Mouse (Mus musculus) left cerebral cortex, adult 11 months (tissue): ENCODE data around the gene Cabin1.
"Not testable (repeated sequence)": the region's sequence is repeated elsewhere in the genome, so short reads cannot be mapped to it uniquely, and the experiment has no call there.

Experiments used
- DNase-seq: peaks from one replicate; pipeline ENCODE4 v3.0.0; 2022; ENCODE audit warnings: low spot score

The Cabin1 gene

GRCm38 (mm10) chr10:75763682-75764518 is at the start of gene Cabin1:
Gene Cabin1, minus strand, starts transcription at chr10:75764341.
- peak; percentile 97 for DNase-seq

GRCm38 (mm10) chr10:75804217-75804616 is 40.1 kb upstream of the Cabin1 start:
- no peak for DNase-seq

GRCm38 (mm10) chr10:75798176-75798696 is 34.1 kb upstream of the Cabin1 start, which contains the start of gene Gstt1:
Gene Gstt1, minus strand, starts transcription at chr10:75798584.
- DNase-seq = no peak

- DNase-seq = peak; percentile 36
Measured at GRCm38 (mm10) chr10:75797619-75798175, 33.6 kb upstream of the Cabin1 start.

GRCm38 (mm10) chr10:75796731-75797516 is 32.8 kb upstream of the Cabin1 start:
- DNase-seq = no peak

- no peak for DNase-seq
Measured at GRCm38 (mm10) chr10:75794880-75795279, 30.7 kb upstream of the Cabin1 start.

GRCm38 (mm10) chr10:75790773-75791172 is 26.6 kb upstream of the Cabin1 start:
- DNase-seq = no peak

GRCm38 (mm10) chr10:75789841-75790240 is 25.7 kb upstream of the Cabin1 start:
- DNase-seq = no peak

GRCm38 (mm10) chr10:75789081-75789735 is 25.1 kb upstream of the Cabin1 start:
- no peak for DNase-seq

- no peak for DNase-seq
Measured at GRCm38 (mm10) chr10:75788277-75788676, 24.1 kb upstream of the Cabin1 start.

GRCm38 (mm10) chr10:75785442-75785841 is 21.3 kb upstream of the Cabin1 start:
- DNase-seq = no peak

- DNase-seq = no peak
Measured at GRCm38 (mm10) chr10:75780769-75781578, 16.8 kb upstream of the Cabin1 start, which contains the start of the genes Gm20441 and Gstt3. Gene Gm20441, minus strand, starts transcription at chr10:75780954. Gene Gstt3, minus strand, starts transcription at chr10:75781414.

GRCm38 (mm10) chr10:75779206-75780174 is 15.3 kb upstream of the Cabin1 start:
- DNase-seq = no peak

- DNase-seq = no peak
Measured at GRCm38 (mm10) chr10:75777885-75778284, 13.7 kb upstream of the Cabin1 start.

- DNase-seq = no peak
Measured at GRCm38 (mm10) chr10:75776562-75776961, 12.4 kb upstream of the Cabin1 start.

- no peak for DNase-seq
Measured at GRCm38 (mm10) chr10:75774587-75774986, 10.4 kb upstream of the Cabin1 start.

GRCm38 (mm10) chr10:75774102-75774501 is 10.0 kb upstream of the Cabin1 start:
- DNase-seq = no peak

GRCm38 (mm10) chr10:75772795-75773664 is 8.9 kb upstream of the Cabin1 start, which contains the start of gene Ddt:
Gene Ddt, minus strand, starts transcription at chr10:75773414.
- DNase-seq = peak; percentile 84

GRCm38 (mm10) chr10:75767756-75768155 is 3.6 kb upstream of the Cabin1 start:
- DNase-seq = not testable (repeated sequence)
